Mouse (Mus musculus): ENCODE results near the gene Nup50. TPM values are rescaled to one million over a fixed set of nuclear protein-coding genes. Genes with fewer than 3 reads are reported as not detected.

Nup50 gene
- polyA plus RNA-seq, 1 experiment = 31.0 TPM

GRCm38 (mm10) chr15:84968534-84968933 lies 45.3 kb downstream of the Nup50 start:
- Histone ChIP-seq H3K4me2 (ENCODE audit: low read depth) (no peak overlapping the region), H3K27me3 (ENCODE audit: control insufficient read depth, insufficient read depth, insufficient read length) (no peaks in the 10 kb centered on the region), H3K4me3 (no peak overlapping the region), H3ac (ENCODE audit: control insufficient read depth, insufficient read length) (no peak overlapping the region), H3K36me3 (ENCODE audit: control insufficient read depth, insufficient read depth) (no peaks in the 10 kb centered on the region), H3K79me2 (ENCODE audit: control insufficient read depth, insufficient read depth) (no peaks in the 10 kb centered on the region)
- TF ChIP-seq E2F4 (IDR thresholded peaks at IDR 0.05; ENCODE audit: insufficient read depth) (no peak), TCF12 (IDR thresholded peaks at IDR 0.05; ENCODE audit: insufficient read depth, poor library complexity, severe bottlenecking) (no peak), REST (IDR thresholded peaks at IDR 0.05; ENCODE audit: insufficient read depth, insufficient read length) (no peak), USF1 (IDR thresholded peaks at IDR 0.05; ENCODE audit: low read depth) (no peak), POLR2A (IDR thresholded peaks at IDR 0.05; ENCODE audit: insufficient read length, low read depth) (no peak), MAX (IDR thresholded peaks at IDR 0.05; ENCODE audit: low read depth) (no peak), POLR2AphosphoS2 (IDR thresholded peaks at IDR 0.05; ENCODE audit: insufficient read length, low read depth) (no peak), MYOG (IDR thresholded peaks at IDR 0.05; ENCODE audit: control insufficient read depth in 1 of 3, insufficient read depth in 1 of 3, insufficient read length in 2 of 3, low read depth in 2 of 3) (no peak), SRF (IDR thresholded peaks at IDR 0.05; ENCODE audit: control insufficient read depth, insufficient read length, low read depth) (no peak), CEBPB (IDR thresholded peaks at IDR 0.05; ENCODE audit: insufficient read depth, poor library complexity, severe bottlenecking) (no peak), TCF3 (IDR thresholded peaks at IDR 0.05; ENCODE audit: insufficient read length, low read depth) (no peak), MYOD1 (IDR thresholded peaks at IDR 0.05; ENCODE audit: control insufficient read depth in 1 of 3, insufficient read length in 2 of 3, low read depth in 2 of 3) (no peak)

DNA sequence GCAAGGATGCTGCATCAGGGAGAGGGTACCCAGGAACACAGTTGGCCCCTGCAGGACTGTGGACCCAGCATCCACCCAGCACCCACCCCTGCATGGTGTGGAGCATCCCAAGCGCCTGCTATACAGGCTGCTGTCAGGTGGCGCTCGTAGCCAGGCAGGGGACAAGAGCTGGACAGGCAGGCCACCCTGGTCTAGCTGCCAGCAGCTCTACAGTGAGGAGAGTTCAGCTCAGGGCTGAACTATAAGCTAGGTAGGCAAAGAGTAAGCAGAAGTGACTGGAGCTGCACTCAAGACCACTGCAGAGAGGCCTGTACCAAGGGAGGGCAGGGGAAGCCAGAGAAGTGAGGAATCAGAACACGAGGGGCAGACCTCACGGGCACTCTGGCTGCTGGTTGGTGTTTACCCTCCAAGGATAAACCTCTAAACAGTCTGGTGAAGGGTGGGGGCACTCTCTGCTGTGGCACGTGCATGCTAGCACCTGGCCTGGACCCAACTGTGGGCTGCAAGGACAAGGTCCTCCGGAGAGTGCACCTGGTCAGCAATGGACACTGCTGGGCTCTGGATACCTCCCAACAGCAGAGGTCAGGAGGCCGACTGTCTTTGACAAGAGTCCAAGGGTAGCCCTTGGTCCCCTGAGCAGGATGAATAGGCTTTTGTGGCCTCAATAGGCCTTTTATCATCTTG lies 49.8 kb downstream of the Nup50 start:
- Histone ChIP-seq H3K4me2 (ENCODE audit: low read depth) (peak overlapping the region; percentile 13), H3K4me3 (no peak overlapping the region), H3K27me3 (ENCODE audit: control insufficient read depth, insufficient read depth, insufficient read length) (no peaks in the 10 kb centered on the region), H3K79me2 (ENCODE audit: control insufficient read depth, insufficient read depth) (peaks cover 12% of the 10 kb centered on the region), H3ac (ENCODE audit: control insufficient read depth, insufficient read length) (no peak overlapping the region), H3K36me3 (ENCODE audit: control insufficient read depth, insufficient read depth) (no peaks in the 10 kb centered on the region)
- TF ChIP-seq E2F4 (IDR thresholded peaks at IDR 0.05; ENCODE audit: insufficient read depth) (no peak), CEBPB (IDR thresholded peaks at IDR 0.05; ENCODE audit: insufficient read depth, poor library complexity, severe bottlenecking) (no peak), MYOG (IDR thresholded peaks at IDR 0.05; ENCODE audit: control insufficient read depth in 1 of 3, insufficient read depth in 1 of 3, insufficient read length in 2 of 3, low read depth in 2 of 3) (no peak), REST (IDR thresholded peaks at IDR 0.05; ENCODE audit: insufficient read depth, insufficient read length) (no peak), MYOD1 (IDR thresholded peaks at IDR 0.05; ENCODE audit: control insufficient read depth in 1 of 3, insufficient read length in 2 of 3, low read depth in 2 of 3) (no peak), TCF12 (IDR thresholded peaks at IDR 0.05; ENCODE audit: insufficient read depth, poor library complexity, severe bottlenecking) (no peak), MAX (IDR thresholded peaks at IDR 0.05; ENCODE audit: low read depth) (no peak), USF1 (IDR thresholded peaks at IDR 0.05; ENCODE audit: low read depth) (no peak), POLR2A (IDR thresholded peaks at IDR 0.05; ENCODE audit: insufficient read length, low read depth) (no peak), TCF3 (IDR thresholded peaks at IDR 0.05; ENCODE audit: insufficient read length, low read depth) (no peak), SRF (IDR thresholded peaks at IDR 0.05; ENCODE audit: control insufficient read depth, insufficient read length, low read depth) (no peak), POLR2AphosphoS2 (IDR thresholded peaks at IDR 0.05; ENCODE audit: insufficient read length, low read depth) (no peak)

- H3K4me3 ChIP-seq = no peak overlapping the region
- H3ac ChIP-seq (ENCODE audit: control insufficient read depth, insufficient read length) = no peak overlapping the region
- H3K79me2 ChIP-seq (ENCODE audit: control insufficient read depth, insufficient read depth) = peaks cover 12% of the 10 kb centered on the region
- peak overlapping the region; percentile 13 for H3K4me2 ChIP-seq (ENCODE audit: low read depth)
- no peak for TF ChIP-seq POLR2AphosphoS2 (IDR thresholded peaks at IDR 0.05; ENCODE audit: insufficient read length, low read depth)
- no peak for TF ChIP-seq MYOG (IDR thresholded peaks at IDR 0.05; ENCODE audit: control insufficient read depth in 1 of 3, insufficient read depth in 1 of 3, insufficient read length in 2 of 3, low read depth in 2 of 3)
- TF ChIP-seq MYOD1 (IDR thresholded peaks at IDR 0.05; ENCODE audit: control insufficient read depth in 1 of 3, insufficient read length in 2 of 3, low read depth in 2 of 3) = no peak
- TF ChIP-seq REST (IDR thresholded peaks at IDR 0.05; ENCODE audit: insufficient read depth, insufficient read length) = no peak
- no peak for TF ChIP-seq MAX (IDR thresholded peaks at IDR 0.05; ENCODE audit: low read depth)
- no peak for TF ChIP-seq TCF3 (IDR thresholded peaks at IDR 0.05; ENCODE audit: insufficient read length, low read depth)
- TF ChIP-seq POLR2A (IDR thresholded peaks at IDR 0.05; ENCODE audit: insufficient read length, low read depth) = no peak
- no peak for TF ChIP-seq TCF12 (IDR thresholded peaks at IDR 0.05; ENCODE audit: insufficient read depth, poor library complexity, severe bottlenecking)
- no peak for TF ChIP-seq USF1 (IDR thresholded peaks at IDR 0.05; ENCODE audit: low read depth)
- no peak for TF ChIP-seq SRF (IDR thresholded peaks at IDR 0.05; ENCODE audit: control insufficient read depth, insufficient read length, low read depth)
- TF ChIP-seq CEBPB (IDR thresholded peaks at IDR 0.05; ENCODE audit: insufficient read depth, poor library complexity, severe bottlenecking) = no peak
- no peak for TF ChIP-seq E2F4 (IDR thresholded peaks at IDR 0.05; ENCODE audit: insufficient read depth)
- H3K36me3 ChIP-seq (ENCODE audit: control insufficient read depth, insufficient read depth) = no peaks in the 10 kb centered on the region
- no peaks in the 10 kb centered on the region for H3K27me3 ChIP-seq (ENCODE audit: control insufficient read depth, insufficient read depth, insufficient read length)
These were observed 50.3 kb downstream of the Nup50 start for GRCm38 (mm10) chr15:84973544-84973871.

GRCm38 (mm10) chr15:84975729-84976128 lies 52.5 kb downstream of the Nup50 start:
- H3K4me2 ChIP-seq (ENCODE audit: low read depth) = peak overlapping the region; percentile 63
- TF ChIP-seq TCF3 (IDR thresholded peaks at IDR 0.05; ENCODE audit: insufficient read length, low read depth) (peak; percentile 96), MYOG (IDR thresholded peaks at IDR 0.05; ENCODE audit: control insufficient read depth in 1 of 3, insufficient read depth in 1 of 3, insufficient read length in 2 of 3, low read depth in 2 of 3) (peak; percentile 94 to 99 (median 96)), CEBPB (IDR thresholded peaks at IDR 0.05; ENCODE audit: insufficient read depth, poor library complexity, severe bottlenecking) (peak; percentile 57; the same call in 1 of the 2 replicates), POLR2A (IDR thresholded peaks at IDR 0.05; ENCODE audit: insufficient read length, low read depth) (no peak), MAX (IDR thresholded peaks at IDR 0.05; ENCODE audit: low read depth) (no peak), SRF (IDR thresholded peaks at IDR 0.05; ENCODE audit: control insufficient read depth, insufficient read length, low read depth) (no peak), POLR2AphosphoS2 (IDR thresholded peaks at IDR 0.05; ENCODE audit: insufficient read length, low read depth) (no peak), REST (IDR thresholded peaks at IDR 0.05; ENCODE audit: insufficient read depth, insufficient read length) (no peak), USF1 (IDR thresholded peaks at IDR 0.05; ENCODE audit: low read depth) (peak; percentile 47), E2F4 (IDR thresholded peaks at IDR 0.05; ENCODE audit: insufficient read depth) (no peak), TCF12 (IDR thresholded peaks at IDR 0.05; ENCODE audit: insufficient read depth, poor library complexity, severe bottlenecking) (peak; percentile 97), MYOD1 (IDR thresholded peaks at IDR 0.05; ENCODE audit: control insufficient read depth in 1 of 3, insufficient read length in 2 of 3, low read depth in 2 of 3) (peak; percentile 95 to 98 (median 98))
- H3K79me2 ChIP-seq (ENCODE audit: control insufficient read depth, insufficient read depth) = peaks cover 23% of the 10 kb centered on the region
- no peaks in the 10 kb centered on the region for H3K36me3 ChIP-seq (ENCODE audit: control insufficient read depth, insufficient read depth)
- H3K4me3 ChIP-seq = no peak overlapping the region
- H3K27me3 ChIP-seq (ENCODE audit: control insufficient read depth, insufficient read depth, insufficient read length) = no peaks in the 10 kb centered on the region
- H3ac ChIP-seq (ENCODE audit: control insufficient read depth, insufficient read length) = no peak overlapping the region
